In the genomic region with DNA sequence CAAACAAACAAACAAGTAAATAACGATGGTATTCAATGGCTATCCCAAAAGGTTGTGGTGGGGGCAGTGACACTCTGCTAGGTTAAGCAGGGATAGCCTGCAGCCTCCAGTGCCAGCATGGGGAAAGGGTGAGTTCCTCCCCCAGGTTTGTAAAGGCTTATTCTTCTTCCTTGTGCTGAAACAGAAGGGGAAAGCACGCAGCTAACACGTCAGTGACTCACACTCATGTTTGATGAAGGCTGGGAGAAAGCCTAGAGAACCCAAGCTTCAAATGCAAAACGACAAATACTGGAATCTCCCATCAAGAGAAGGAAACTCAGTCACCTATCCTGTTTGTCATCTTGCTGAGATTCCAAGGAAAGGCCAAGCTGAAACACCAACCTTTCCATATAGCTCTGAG, we compare ENCODE assay signal across 20 mouse cellular contexts. TPM values are rescaled to one million over a fixed set of nuclear protein-coding genes. Genes with fewer than 3 reads are reported as not detected.
DNase-seq lines count a peak whose midpoint lies in the region; ATAC-seq lines count a peak whose summit lies in the region.
"Had no signal": no experiment of that assay in that cellular context is flagged by ENCODE, and none has a peak within 500 bp of the region (broad histone marks: within the 10 kb centered on the region; RNA-seq: fewer than 3 reads in every experiment).

No protein-coding gene starts in this region.

- WGBS in stomach, embryonic 16.5 days, result 65% methylated on average over 4 of the region's 4 CpGs

- peak; percentile 68 for ATAC-seq in frontal cortex, adult (ENCODE audit: low TSS enrichment)
- peak; percentile 14; the same call in 1 of the 2 replicates for ATAC-seq in stomach, embryonic 16.5 days (ENCODE audit: insufficient read depth, low FRiP score)
- ATAC-seq: forebrain, embryonic 15.5 days had no signal

- no peak overlapping the region for H3K9ac ChIP-seq in stomach, embryonic 16.5 days (ENCODE audit: low read length)
- H3K9ac ChIP-seq: forebrain, embryonic 15.5 days; heart, embryonic 12.5 days; hindbrain, embryonic 15.5 days had no signal

- H3K27me3 ChIP-seq in stomach, embryonic 16.5 days (ENCODE audit: control insufficient read depth, insufficient read depth, low read length), result no peaks in the 10 kb centered on the region
- H3K27me3 ChIP-seq: CH12.LX; forebrain, embryonic 15.5 days; heart, embryonic 12.5 days; hindbrain, embryonic 15.5 days had no signal

- no peaks in the 10 kb centered on the region for H3K9me3 ChIP-seq in stomach, embryonic 16.5 days (replicated peaks; ENCODE audit: control insufficient read depth, low read length)
- H3K9me3 ChIP-seq: forebrain, embryonic 15.5 days; heart, embryonic 12.5 days; hindbrain, embryonic 15.5 days had no signal

- no peak overlapping the region for H3K4me3 ChIP-seq in stomach, embryonic 16.5 days (replicated peaks; ENCODE audit: low read length)
- H3K4me3 ChIP-seq: erythroblast, embryonic 14.5 days; forebrain, embryonic 15.5 days; heart, adult 2 months; heart, embryonic 12.5 days; hindbrain, embryonic 15.5 days had no signal

- H3K36me3 ChIP-seq in stomach, embryonic 16.5 days (ENCODE audit: control insufficient read depth, insufficient read depth, low read length), result no peaks in the 10 kb centered on the region
- H3K36me3 ChIP-seq: forebrain, embryonic 15.5 days had no signal

- H3K27ac ChIP-seq in stomach, embryonic 16.5 days (ENCODE audit: low read length), result peak overlapping the region; percentile 93
- H3K27ac ChIP-seq: forebrain, embryonic 15.5 days; heart, adult 2 months; hindbrain, embryonic 15.5 days had no signal

- H3K4me1 ChIP-seq in stomach, embryonic 16.5 days (ENCODE audit: control insufficient read depth, insufficient read depth, low read length), result peaks cover 41% of the 10 kb centered on the region

- no peak for DNase-seq in frontal cortex, postnatal 14 days (ENCODE audit: low spot score in 2 of 2)
- peak; percentile 26 to 38 for DNase-seq in left cerebral cortex, postnatal 14 days (ENCODE audit: low spot score in 2 of 2)
- DNase-seq in left cerebral cortex, postnatal 4 days, result no peak
- DNase-seq in NIH3T3 (ENCODE audit: low read depth), result peak; percentile 46
- DNase-seq in heart, postnatal 14 days, result no peak
- DNase-seq in cerebellum, adult 18-20 months, result no peak
- DNase-seq: adrenal gland, adult 8-10 months; cerebellum, adult 11-12 months; cerebellum, adult 9-11 months; cerebellum, postnatal 36 days; gastrocnemius, postnatal 14 days; heart, adult 2 months; heart, postnatal 36 days had no signal

- intact Hi-C loops in left cerebral cortex, postnatal 14 days (cut with DNase I), result no loop called here
- intact Hi-C loops in left cerebral cortex, postnatal 4 days (cut with DNase I), result loop anchor here (5.0 kb wide), 1 partner anchor 58 kb away; no protein-coding TSS in a partner anchor
- intact Hi-C loops in heart, postnatal 14 days (cut with DNase I), result no loop called here

- H3K4me2 ChIP-seq in stomach, embryonic 16.5 days (ENCODE audit: low read depth, low read length), result no peak overlapping the region
- H3K4me2 ChIP-seq: forebrain, embryonic 15.5 days; heart, embryonic 12.5 days; hindbrain, embryonic 15.5 days had no signal

RNA-seq across cellular contexts. Expression of gene Mark2, which starts 6.0 kb away (rescaled TPM):
- 100 to 1,000 TPM; 136 to 140 TPM for total RNA-seq in left cerebral cortex, postnatal 14 days (2021)
- 100 to 1,000 TPM in 1 of 2 experiments, 10 to 100 TPM in 1; 91.2 to 108 TPM for total RNA-seq in left cerebral cortex, postnatal 4 days (2021)
- polyA plus RNA-seq in stomach, embryonic 16.5 days (2015; fragmentation: Nextera tagmentation; extraction: Ambion mirVana), result 41.2 and 42.7 TPM in 2 replicates
- total RNA-seq in heart, postnatal 14 days (2021), result 10 to 100 TPM; 51.9 to 55.4 TPM

RNA-seq across cellular contexts. Expression of gene Spindoc, which starts 47.1 kb away (rescaled TPM):
- total RNA-seq in left cerebral cortex, postnatal 14 days (2021), result 10 to 100 TPM; 30.5 to 36.2 TPM
- 10 to 100 TPM; 38.9 to 43.9 TPM for total RNA-seq in left cerebral cortex, postnatal 4 days (2021)
- 19.8 and 22.5 TPM in 2 replicates for polyA plus RNA-seq in stomach, embryonic 16.5 days (2015; fragmentation: Nextera tagmentation; extraction: Ambion mirVana)
- total RNA-seq in heart, postnatal 14 days (2021), result 10 to 100 TPM; 21.8 to 23.2 TPM

Comparison
In these comparisons a context has a peak if more than half of its experiments do, and no peak if none do; other contexts are left out.
1. DNase-seq: peak in left cerebral cortex, postnatal 14 days (2 of 2) and NIH3T3 (single experiment); none in frontal cortex, postnatal 14 days (0 of 2), left cerebral cortex, postnatal 4 days (single experiment), heart, postnatal 14 days (0 of 2) and cerebellum, adult 18-20 months (0 of 2).